Mouse (Mus musculus): ENCODE data around the gene Meaf6. TPM values are rescaled to one million over a fixed set of nuclear protein-coding genes. Genes with fewer than 3 reads are reported as not detected.

The Meaf6 gene
- polyA plus RNA-seq, 1 experiment, result 39.9 TPM

DNA sequence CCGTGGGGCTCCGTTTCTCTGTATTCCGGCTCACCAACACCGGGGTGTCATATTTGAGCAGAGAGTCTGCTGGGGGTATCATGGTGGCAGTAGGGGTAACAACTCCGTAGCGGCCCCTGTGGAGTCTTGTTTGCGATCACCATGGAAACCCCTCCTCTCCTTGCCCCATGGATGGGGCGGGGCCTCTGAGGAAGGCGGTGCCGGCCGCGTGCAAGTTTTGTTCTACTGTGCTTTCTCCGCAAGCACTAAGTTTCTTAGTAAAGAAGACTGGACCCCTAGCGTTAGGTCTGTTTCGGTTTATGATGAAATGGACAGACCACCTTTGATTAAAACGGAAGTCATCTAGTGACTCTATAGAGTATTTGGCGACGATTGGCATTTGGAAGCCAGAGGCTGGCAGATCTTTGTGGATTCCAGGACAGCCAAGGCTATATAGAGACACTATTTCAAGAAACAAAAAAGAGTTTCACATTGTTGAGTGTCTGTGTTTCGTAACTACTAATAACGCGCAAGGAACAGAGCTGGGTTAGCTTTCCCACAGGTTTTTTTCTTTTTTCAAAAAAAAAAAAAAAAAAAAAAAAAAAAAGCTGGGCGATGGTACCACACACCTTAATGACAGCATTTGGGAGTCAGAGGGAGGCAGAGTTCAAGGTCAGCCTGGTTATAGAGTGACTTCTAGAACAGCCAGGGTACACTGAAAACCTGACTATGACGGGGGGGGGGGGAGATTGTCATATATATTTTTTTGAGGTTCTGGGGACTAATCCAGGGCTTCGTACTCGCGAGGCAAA is 19.2 kb upstream of the Meaf6 start, which contains the start of gene Dnali1:
Gene Dnali1, minus strand, starts transcription at position 187 of the 791 bp plus-strand sequence.
- TF ChIP-seq CTCF (IDR thresholded peaks at IDR 0.05; ENCODE audit: control insufficient read depth, insufficient read depth, low read length), result no peak
- no peak for TF ChIP-seq POLR2A (IDR thresholded peaks at IDR 0.05; ENCODE audit: borderline replicate concordance, control insufficient read depth, low read depth, low read length)
- H3K27ac ChIP-seq (ENCODE audit: control insufficient read depth, insufficient read depth, low read depth, low read length, poor library complexity), result peak within 1 kb of the TSS; percentile 62
- 3% methylated on average over 26 of the region's 26 CpGs for WGBS
- peaks cover 1% of the 10 kb centered on the region; the same call in 1 of the 2 replicates for H3K4me1 ChIP-seq (ENCODE audit: control insufficient read depth, insufficient read depth, low read length)
- peak within 1 kb of the TSS; percentile 85 for H3K4me3 ChIP-seq (replicated peaks; ENCODE audit: control insufficient read depth, low read depth, low read length)

DNA sequence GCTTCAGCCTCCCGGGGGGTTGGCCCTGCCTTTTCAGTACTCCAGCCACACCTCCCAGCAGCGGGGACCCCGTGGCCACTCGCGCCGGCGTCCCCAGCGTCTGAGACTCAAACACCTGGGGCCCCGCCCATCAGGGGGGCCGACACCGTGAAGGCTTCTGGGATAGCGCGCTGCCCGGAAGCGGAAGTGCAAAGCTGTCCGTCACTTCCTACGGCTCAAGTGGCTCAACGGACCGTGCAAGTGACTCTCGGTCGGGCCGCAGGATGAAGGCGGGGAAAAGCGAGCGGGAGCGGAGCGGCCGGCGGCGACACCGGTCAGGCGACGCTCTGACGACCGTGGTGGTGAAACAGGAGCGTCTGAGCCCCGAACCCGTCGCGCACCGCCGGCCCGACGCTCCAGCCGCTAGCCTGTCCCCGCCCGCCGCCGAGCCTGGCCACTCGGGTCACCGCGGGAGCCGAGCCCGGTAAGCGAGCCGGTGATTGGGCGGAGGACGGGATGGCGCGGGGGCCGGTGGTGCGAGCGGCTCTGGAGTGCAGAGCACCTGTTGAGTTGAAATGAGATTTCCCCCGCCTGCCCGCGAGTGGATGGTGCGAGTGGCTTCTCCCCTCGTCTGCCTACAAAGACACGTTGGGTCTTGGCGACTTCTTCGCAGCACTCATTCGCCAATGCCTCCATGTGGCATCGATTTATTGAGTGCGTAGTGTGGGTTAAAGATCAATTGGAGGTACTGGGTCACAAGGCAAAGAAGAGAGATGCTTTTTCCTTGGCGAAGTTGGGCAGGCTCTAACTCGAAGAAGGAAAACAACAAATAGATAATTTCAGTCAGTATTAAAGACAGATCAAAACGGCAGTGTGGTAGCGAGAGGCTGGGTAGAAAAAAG is 18.2 kb upstream of the Meaf6 start, which contains the start of gene Snip1:
Gene Snip1, plus strand, starts transcription at position 183 of the 881 bp plus-strand sequence.
- Histone ChIP-seq H3K4me3 (replicated peaks; ENCODE audit: control insufficient read depth, low read depth, low read length) (peak within 1 kb of the TSS; percentile 85), H3K27ac (ENCODE audit: control insufficient read depth, insufficient read depth, low read depth, low read length, poor library complexity) (peak within 1 kb of the TSS; percentile 62), H3K4me1 (ENCODE audit: control insufficient read depth, insufficient read depth, low read length) (peaks cover 1% of the 10 kb centered on the region; the same call in 1 of the 2 replicates)
- TF ChIP-seq CTCF (IDR thresholded peaks at IDR 0.05; ENCODE audit: control insufficient read depth, insufficient read depth, low read length), result no peak
- TF ChIP-seq POLR2A (IDR thresholded peaks at IDR 0.05; ENCODE audit: borderline replicate concordance, control insufficient read depth, low read depth, low read length), result peak; percentile 93
- WGBS, result under 1% methylated on average over 78 of the region's 78 CpGs

GRCm38 (mm10) chr4:125077700-125078099 is 7.2 kb upstream of the Meaf6 start:
- no peak overlapping the region for H3K4me3 ChIP-seq (replicated peaks; ENCODE audit: control insufficient read depth, low read depth, low read length)
- WGBS, result 79% methylated on average over 2 of the region's 2 CpGs
- TF ChIP-seq CTCF (IDR thresholded peaks at IDR 0.05; ENCODE audit: control insufficient read depth, insufficient read depth, low read length) (no peak), POLR2A (IDR thresholded peaks at IDR 0.05; ENCODE audit: borderline replicate concordance, control insufficient read depth, low read depth, low read length) (no peak)
- H3K27ac ChIP-seq (ENCODE audit: control insufficient read depth, insufficient read depth, low read depth, low read length, poor library complexity), result no peak overlapping the region
- H3K4me1 ChIP-seq (ENCODE audit: control insufficient read depth, insufficient read depth, low read length), result no peaks in the 10 kb centered on the region

- H3K4me3 ChIP-seq (replicated peaks; ENCODE audit: control insufficient read depth, low read depth, low read length), result no peak overlapping the region
- TF ChIP-seq POLR2A (IDR thresholded peaks at IDR 0.05; ENCODE audit: borderline replicate concordance, control insufficient read depth, low read depth, low read length) (no peak), CTCF (IDR thresholded peaks at IDR 0.05; ENCODE audit: control insufficient read depth, insufficient read depth, low read length) (no peak)
- WGBS, result 88% methylated on average over 2 of the region's 2 CpGs
Observed at GRCm38 (mm10) chr4:125078698-125079097, 6.2 kb upstream of the Meaf6 start.

DNA sequence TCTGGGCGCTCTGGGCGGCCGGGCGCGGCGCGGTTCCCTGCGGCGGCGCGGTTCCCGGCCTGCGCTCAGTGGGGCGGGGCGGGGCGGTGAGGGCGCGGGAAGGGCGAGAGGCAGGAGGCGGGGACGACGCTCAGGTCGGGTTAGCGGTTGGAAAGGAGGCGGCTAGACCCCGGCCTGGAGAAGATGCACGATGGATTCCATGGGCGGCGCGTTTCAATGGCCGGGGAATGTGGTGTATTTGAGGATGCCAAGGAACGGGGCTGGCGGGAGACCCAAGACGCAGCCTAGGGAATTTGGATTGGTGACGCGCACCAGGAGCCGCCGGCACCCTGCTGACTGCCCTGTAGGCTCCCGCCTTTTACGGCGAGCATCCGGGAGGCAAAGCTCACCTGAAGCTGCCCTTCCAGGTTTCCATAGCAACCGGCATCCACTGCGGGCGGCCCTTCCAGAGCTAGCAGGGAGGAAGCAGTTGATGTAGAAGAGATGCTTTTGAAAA is 460 bp downstream of the Meaf6 start:
- Histone ChIP-seq H3K4me3 (replicated peaks; ENCODE audit: control insufficient read depth, low read depth, low read length) (peak overlapping the region; percentile 93), H3K4me1 (ENCODE audit: control insufficient read depth, insufficient read depth, low read length) (peaks cover 3% of the 10 kb centered on the region; the same call in 1 of the 2 replicates), H3K27ac (ENCODE audit: control insufficient read depth, insufficient read depth, low read depth, low read length, poor library complexity) (peak overlapping the region; percentile 99)
- under 1% methylated on average over 39 of the region's 45 CpGs for WGBS
- TF ChIP-seq CTCF (IDR thresholded peaks at IDR 0.05; ENCODE audit: control insufficient read depth, insufficient read depth, low read length) (no peak), POLR2A (IDR thresholded peaks at IDR 0.05; ENCODE audit: borderline replicate concordance, control insufficient read depth, low read depth, low read length) (no peak)

More at GRCm38 (mm10) chr4:125078698-125079097, 6.2 kb upstream of the Meaf6 start:
- no peak overlapping the region for H3K27ac ChIP-seq (ENCODE audit: control insufficient read depth, insufficient read depth, low read depth, low read length, poor library complexity)
- no peaks in the 10 kb centered on the region for H3K4me1 ChIP-seq (ENCODE audit: control insufficient read depth, insufficient read depth, low read length)

DNA sequence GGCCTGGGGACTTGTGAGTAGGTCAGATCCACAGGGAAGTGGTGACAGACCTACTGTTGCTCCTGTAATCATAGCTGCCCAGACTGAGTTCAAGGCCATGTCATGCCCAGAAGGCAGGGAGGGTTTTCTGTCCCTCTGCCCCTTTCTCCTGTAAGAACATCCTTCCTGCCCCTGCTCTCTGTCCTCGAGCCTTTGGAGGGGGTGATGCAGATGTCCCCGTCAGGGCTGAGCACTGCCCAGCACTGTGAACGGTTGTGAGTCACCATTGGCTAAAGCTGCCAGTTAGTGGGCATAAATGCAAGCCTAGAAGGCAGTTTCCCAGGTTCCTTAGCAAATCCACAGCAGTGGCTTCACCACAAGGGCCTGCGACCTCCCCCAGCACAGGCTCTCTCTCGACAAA is 8.1 kb downstream of the Meaf6 start:
- TF ChIP-seq POLR2A (IDR thresholded peaks at IDR 0.05; ENCODE audit: borderline replicate concordance, control insufficient read depth, low read depth, low read length) (no peak), CTCF (IDR thresholded peaks at IDR 0.05; ENCODE audit: control insufficient read depth, insufficient read depth, low read length) (no peak)
- H3K27ac ChIP-seq (ENCODE audit: control insufficient read depth, insufficient read depth, low read depth, low read length, poor library complexity), result no peak overlapping the region
- no peak overlapping the region for H3K4me3 ChIP-seq (replicated peaks; ENCODE audit: control insufficient read depth, low read depth, low read length)
- 87% methylated on average over 5 of the region's 5 CpGs for WGBS
- no peaks in the 10 kb centered on the region for H3K4me1 ChIP-seq (ENCODE audit: control insufficient read depth, insufficient read depth, low read length)

- WGBS, result 93% methylated on average over 5 of the region's 5 CpGs
- TF ChIP-seq CTCF (IDR thresholded peaks at IDR 0.05; ENCODE audit: control insufficient read depth, insufficient read depth, low read length), result no peak
- TF ChIP-seq POLR2A (IDR thresholded peaks at IDR 0.05; ENCODE audit: borderline replicate concordance, control insufficient read depth, low read depth, low read length), result no peak
- Histone ChIP-seq H3K4me1 (ENCODE audit: control insufficient read depth, insufficient read depth, low read length) (no peaks in the 10 kb centered on the region), H3K4me3 (replicated peaks; ENCODE audit: control insufficient read depth, low read depth, low read length) (no peak overlapping the region), H3K27ac (ENCODE audit: control insufficient read depth, insufficient read depth, low read depth, low read length, poor library complexity) (no peak overlapping the region)
Observed at GRCm38 (mm10) chr4:125096066-125096465, 11.1 kb downstream of the Meaf6 start.

- 63% methylated on average over 4 of the region's 4 CpGs for WGBS
- no peaks in the 10 kb centered on the region for H3K4me1 ChIP-seq (ENCODE audit: control insufficient read depth, insufficient read depth, low read length)
- no peak for TF ChIP-seq CTCF (IDR thresholded peaks at IDR 0.05; ENCODE audit: control insufficient read depth, insufficient read depth, low read length)
- TF ChIP-seq POLR2A (IDR thresholded peaks at IDR 0.05; ENCODE audit: borderline replicate concordance, control insufficient read depth, low read depth, low read length), result no peak
- no peak overlapping the region for H3K4me3 ChIP-seq (replicated peaks; ENCODE audit: control insufficient read depth, low read depth, low read length)
- no peak overlapping the region for H3K27ac ChIP-seq (ENCODE audit: control insufficient read depth, insufficient read depth, low read depth, low read length, poor library complexity)
Observed at GRCm38 (mm10) chr4:125097412-125097811, 12.5 kb downstream of the Meaf6 start.

Measured in bone marrow, adult 2 months (tissue).